Mouse (Mus musculus) common myeloid progenitor, adult 5-6 weeks (primary cell): Measurements from ENCODE around the gene Dhx29. TPM values are rescaled to one million over a fixed set of nuclear protein-coding genes. Genes with fewer than 3 reads are reported as not detected.

Experiments
- ATAC-seq: replicated peaks from 2 replicates; pipeline ENCODE4 v1.8.0; 2016; ENCODE audit warnings: low read depth, mild to moderate bottlenecking, moderate TSS enrichment, inconsistent platforms; ENCODE audit not compliant: poor library complexity, severe bottlenecking
- total RNA-seq: library from RNA; stranded (forward); fragments of 200-1000, 187-1606 nt; gene quantifications from 2 replicates; pipeline ENCODE4 v1.2.3, GENCODE M21; 2017

The Dhx29 gene
- total RNA-seq: 24.6 and 29.3 TPM in 2 replicates

DNA sequence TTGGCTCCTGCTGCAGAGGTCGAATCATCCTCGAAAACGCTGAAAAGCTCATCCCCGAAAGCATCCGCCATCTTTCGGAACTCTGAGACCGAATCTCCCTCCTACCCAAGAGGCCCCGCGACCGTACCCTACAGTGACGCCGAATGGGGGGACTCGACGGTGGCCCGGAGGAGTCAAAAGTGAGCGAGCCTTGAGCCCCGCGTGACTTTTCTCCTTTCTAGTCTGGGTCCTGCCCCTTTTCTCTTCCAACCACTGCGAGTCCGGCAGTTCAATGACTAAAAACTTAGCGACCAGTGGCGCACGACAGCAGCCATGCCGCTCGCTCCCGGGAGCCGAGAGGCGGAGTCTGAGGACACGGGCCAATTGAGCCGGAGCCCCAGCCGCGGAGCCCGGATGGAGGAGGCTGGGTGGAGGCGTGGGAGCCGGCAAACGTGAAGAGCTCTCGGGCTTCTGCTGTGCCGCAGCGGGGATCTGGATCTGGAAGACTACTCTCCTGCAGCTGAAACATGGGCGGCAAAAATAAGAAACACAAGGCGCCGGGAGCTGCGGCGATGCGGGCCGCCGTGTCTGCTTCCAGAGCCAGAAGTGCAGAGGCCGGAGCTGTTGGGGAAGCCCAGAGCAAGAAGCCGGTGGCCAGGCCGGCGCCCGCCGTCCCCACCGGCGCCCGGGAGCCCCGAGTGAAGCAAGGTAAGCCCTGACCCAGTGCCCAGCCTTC lies at the start of gene Dhx29, which contains the start of gene Mtrex:
Dhx29 (plus strand) TSS at position 168 of the 715 bp plus-strand sequence.
Mtrex (minus strand) TSS at position 112 of the 715 bp plus-strand sequence.
- peak; percentile 97 for ATAC-seq

DNA sequence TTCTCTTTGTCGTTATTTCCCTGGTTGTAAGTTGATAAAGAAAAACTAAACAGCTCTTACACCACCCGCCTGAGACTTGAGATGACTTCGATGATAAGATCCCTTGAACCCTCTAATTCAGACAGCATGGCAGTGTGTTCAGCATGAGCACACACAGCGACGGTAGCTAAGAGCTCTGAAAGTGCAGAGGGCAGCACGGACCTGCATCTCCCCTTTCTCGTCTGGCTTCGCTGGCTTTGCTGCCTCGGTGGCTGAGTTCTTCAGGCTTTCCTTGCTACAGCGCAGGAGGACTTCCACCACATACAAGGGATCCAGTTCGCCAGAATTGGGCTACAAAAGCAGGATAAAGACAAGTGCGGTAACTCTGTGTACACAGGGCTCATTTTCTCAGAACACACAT lies 40.0 kb upstream of the Dhx29 start:
- no peak for ATAC-seq

DNA sequence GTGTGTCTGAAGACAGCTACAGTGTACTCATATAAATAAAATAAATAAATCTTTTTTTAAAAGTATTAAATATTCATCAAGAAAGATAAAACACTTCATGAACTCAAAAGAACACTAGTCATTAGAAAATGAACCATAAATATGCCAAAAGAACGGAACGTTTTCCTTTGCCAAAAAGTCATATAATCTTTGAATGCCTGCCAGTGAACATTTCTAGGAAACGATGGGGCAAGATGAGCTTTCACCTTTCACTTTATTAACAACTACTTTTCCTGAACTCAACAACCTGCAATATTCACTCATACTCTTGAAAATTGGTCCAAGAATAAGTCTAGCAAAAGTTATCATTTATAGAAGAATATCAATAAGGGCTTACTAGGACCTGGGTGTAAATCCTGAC lies 25.1 kb upstream of the Dhx29 start:
- ATAC-seq: no peak

DNA sequence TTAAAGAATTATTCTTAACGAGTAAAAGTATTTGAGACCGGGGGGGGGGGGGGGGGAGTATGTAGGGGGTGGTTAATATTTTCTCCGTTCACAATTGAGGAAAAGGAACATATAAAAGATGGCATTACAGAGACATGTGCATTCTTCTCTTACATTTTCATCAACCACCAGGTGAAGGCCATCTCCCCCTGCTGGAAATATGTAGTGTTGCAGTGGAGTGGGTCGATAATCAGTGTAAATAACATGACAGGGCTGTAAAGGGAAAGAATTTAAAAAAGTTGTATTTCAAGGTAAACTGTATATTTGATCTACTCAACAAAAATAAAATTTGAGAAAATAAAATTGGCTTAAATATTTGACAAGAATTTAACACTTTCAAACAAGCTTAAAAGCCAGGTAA lies 17.6 kb upstream of the Dhx29 start:
- ATAC-seq: peak; percentile 80

- ATAC-seq: no peak
Measured at GRCm38 (mm10) chr13:112910434-112910833, 16.8 kb upstream of the Dhx29 start.

DNA sequence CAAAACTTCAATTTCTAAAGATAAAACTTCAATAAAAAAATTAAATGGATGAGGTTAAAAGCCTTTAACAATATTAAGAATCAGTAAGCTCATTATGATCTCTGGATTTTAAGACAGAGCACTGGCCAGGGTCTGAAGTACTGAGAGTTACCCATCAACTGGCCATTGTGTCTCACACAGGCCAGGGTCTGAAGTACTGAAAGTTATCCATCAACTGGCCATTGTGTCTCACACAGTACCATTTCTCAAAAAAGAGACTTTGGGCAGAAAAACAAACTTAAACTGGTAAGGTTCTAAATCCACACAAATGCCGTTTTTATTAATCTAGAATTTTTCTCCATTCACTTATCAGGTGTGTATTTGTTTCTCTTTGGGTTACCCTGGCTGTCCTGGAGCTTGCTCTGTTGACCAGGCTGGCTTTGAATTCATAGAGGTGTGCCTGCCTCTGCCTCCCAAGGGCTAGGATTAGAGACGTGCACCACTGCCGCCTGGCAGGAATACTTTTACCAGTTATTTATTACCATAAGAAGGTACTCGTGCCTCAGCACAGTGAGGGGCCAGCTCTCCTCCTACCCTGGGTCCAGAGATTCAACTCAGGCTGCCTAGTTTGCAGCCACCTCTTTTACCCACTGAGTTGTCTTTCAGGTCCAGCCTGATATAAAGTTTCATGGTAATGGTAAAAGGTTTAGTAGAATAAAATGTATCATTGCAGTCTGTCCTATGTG lies 8.0 kb upstream of the Dhx29 start:
- ATAC-seq: no peak

DNA sequence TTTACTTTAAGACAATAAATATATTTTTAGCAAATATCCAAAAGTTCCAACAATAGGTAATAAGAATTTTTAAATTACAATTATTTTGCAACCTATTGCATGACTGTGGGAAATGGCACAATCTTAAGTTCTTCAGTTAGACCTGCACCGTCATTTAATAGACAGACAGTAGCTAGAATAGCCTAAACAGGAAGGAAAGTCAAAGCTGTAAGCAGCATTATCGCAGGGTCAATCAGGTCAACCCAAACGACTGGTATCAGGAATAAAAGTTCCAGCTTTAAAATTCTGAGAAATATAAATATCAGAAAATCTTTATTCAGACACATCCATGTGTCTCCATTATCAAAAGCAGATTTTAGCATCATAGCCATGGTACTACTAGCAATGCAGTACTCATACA lies 6.3 kb upstream of the Dhx29 start:
- ATAC-seq: no peak

DNA sequence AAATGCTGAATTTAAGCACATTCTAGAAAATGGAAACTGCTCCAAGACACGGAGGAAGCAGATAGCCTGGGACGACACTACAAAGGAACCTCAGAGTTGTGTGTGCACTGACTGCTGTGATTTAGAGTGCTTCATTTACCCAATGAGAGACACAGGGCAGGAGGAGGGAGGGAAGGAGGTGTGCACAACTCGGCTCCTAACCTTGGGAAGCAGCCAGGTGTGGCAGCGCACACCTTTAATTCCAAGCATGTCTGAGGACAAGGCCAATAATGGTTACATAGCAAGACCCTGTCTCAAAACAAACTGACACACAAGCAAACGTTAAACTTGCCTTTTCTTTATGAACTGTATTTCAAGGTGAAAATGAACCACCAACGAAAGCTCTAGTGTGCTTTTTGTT lies 2.0 kb upstream of the Dhx29 start:
- no peak for ATAC-seq

DNA sequence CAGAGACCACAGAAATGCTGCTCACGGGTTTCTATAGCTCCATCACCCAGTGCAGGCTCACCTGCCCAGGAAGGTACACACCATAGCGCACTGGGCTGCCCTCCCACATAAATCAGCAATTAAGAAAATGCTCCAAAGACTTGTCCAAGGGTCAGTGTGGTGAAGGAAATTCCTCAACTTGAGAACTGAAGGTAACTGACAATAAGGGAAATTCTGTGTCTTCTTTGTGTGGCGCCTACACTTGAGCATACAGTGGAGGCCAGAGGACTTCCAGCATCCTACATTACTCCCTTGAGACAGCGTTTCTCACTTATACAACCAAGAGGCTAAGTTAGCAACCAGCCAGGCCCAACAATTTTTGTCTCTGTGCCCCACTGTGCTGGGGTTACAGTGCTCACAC lies 1.3 kb upstream of the Dhx29 start:
- no peak for ATAC-seq

DNA sequence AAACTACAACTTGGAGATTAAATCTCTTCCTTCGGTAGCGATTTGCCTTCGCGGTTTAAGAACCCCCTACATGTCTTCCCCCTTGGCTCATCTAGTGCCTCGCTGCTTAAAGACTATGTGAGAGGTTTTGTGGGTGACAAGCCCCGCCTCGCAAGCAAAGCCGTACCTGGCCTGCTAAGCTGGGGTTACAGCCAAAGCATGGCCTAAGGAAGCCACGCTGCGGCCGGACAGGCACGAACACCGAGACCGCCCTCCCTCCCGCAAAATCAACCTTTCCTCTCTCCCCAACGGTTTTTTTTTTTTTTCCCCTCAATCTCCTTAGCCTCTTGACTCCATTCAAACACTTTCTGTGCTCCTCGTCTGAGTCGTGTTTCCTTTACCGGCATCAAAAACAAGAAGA lies 458 bp upstream of the Dhx29 start:
- ATAC-seq: peak; percentile 39

GRCm38 (mm10) chr13:112928038-112928668 lies 899 bp downstream of the Dhx29 start:
- ATAC-seq: no peak

GRCm38 (mm10) chr13:112938130-112938529 lies 10.9 kb downstream of the Dhx29 start:
- no peak for ATAC-seq

DNA sequence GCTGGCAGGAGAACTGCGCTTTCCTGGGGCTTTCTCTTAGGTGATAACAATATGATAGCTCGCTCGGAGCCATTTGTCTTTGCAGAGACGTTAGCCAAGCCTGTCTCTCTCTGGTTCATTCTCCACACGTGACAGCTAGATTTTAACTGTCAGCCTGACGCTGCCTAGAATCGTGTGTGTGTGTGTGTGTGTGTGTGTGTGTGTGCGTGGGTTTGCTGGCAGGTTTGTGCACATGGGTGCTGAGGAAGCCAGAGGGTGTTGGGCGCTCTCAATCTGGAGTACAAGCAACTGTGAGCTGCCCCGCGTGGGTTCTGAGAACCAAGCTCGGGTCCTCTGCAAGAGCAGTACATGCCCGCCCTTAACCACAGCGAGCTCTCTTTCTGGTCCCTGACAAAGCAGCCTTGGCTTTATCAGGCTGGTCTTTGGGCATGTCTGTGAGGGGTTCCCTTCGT lies 14.7 kb downstream of the Dhx29 start:
- 0 out of 2 replicates have a peak, but pooled peaks have one; percentile 18 for ATAC-seq

DNA sequence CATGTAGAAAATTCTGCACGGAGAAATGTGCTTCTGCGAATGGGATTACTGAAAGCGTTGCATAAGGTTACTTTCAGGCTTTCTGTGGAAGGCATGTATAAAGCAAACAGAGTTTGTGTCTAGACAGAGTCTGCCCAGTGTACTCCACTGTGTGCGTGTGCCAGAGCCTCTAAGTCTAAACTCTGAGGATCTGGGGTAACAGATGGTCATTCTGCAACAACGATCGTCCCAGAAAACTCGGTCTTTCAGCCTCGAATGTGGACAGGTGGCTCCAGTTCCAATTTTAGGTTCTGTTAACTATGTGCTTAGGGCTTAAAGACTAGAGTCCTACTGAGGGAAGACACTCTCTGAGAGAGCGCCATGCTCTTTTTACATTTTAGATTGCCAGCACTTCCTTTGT lies 18.1 kb downstream of the Dhx29 start:
- no peak for ATAC-seq

- ATAC-seq: peak; percentile 42; the same call in 1 of the 2 replicates
Measured at GRCm38 (mm10) chr13:112945900-112946299, 18.6 kb downstream of the Dhx29 start.

GRCm38 (mm10) chr13:112954067-112954466 lies 26.8 kb downstream of the Dhx29 start:
- ATAC-seq: no peak

- ATAC-seq: no peak
Measured at GRCm38 (mm10) chr13:112963081-112963480, 35.8 kb downstream of the Dhx29 start.

GRCm38 (mm10) chr13:112964421-112964820 lies 37.2 kb downstream of the Dhx29 start:
- no peak for ATAC-seq

- ATAC-seq: no peak
Measured at GRCm38 (mm10) chr13:112967267-112967666, 40.0 kb downstream of the Dhx29 start.

GRCm38 (mm10) chr13:112976720-112977119 lies 49.5 kb downstream of the Dhx29 start:
- ATAC-seq: peak; percentile 78
